Mouse (Mus musculus) cerebellum, adult 18-20 months (tissue): ENCODE data around the gene E2f7.

Experiments used
- DNase-seq, 2 experiments: peaks; one replicate each; pipeline ENCODE4 v3.0.0; 2021

The E2f7 gene

DNA sequence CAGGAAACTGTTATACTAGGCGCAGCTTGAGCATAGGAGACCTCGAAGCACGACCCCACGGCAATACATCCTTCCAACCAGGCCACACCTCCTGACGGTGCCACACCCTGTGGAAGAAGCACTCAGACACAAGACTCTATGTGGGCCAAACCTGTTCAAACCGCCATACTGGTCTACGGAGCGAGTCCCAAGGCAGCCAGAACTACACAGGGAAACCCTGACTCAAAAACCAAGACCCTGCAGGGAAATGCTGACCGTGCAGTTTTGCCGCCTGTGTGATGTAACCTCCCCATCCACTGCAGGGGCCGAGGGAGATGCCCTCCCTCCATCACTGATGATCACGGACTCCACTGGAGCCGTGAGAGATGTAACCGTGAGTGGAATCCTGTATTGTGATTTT is 36.5 kb downstream of the E2f7 start:
- no peak for DNase-seq

GRCm38 (mm10) chr10:110782655-110783054 is 37.4 kb downstream of the E2f7 start:
- no peak for DNase-seq

- DNase-seq = no peak
Measured at GRCm38 (mm10) chr10:110788049-110788752, 43.0 kb downstream of the E2f7 start.

DNA sequence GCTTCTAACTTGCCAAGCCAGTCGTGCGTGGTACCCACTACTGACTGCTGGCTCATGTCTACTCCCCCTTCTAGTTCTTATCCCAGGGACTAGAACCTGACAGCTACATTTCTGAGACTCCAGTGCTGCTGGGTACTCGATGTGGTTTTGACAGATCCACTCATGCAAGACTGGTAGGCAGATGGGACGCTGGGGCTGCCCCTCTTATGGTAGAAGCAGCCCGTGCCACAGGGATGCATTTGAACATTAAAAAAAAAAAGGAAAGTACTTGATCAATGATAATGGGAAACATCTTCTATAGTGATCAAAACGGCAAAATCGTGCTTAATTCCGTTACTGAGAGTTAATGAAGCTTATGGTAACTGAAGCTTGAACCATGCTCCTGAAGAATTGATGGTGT is 44.4 kb downstream of the E2f7 start:
- DNase-seq = no peak

GRCm38 (mm10) chr10:110793150-110793787 is 48.0 kb downstream of the E2f7 start:
- no peak for DNase-seq

DNA sequence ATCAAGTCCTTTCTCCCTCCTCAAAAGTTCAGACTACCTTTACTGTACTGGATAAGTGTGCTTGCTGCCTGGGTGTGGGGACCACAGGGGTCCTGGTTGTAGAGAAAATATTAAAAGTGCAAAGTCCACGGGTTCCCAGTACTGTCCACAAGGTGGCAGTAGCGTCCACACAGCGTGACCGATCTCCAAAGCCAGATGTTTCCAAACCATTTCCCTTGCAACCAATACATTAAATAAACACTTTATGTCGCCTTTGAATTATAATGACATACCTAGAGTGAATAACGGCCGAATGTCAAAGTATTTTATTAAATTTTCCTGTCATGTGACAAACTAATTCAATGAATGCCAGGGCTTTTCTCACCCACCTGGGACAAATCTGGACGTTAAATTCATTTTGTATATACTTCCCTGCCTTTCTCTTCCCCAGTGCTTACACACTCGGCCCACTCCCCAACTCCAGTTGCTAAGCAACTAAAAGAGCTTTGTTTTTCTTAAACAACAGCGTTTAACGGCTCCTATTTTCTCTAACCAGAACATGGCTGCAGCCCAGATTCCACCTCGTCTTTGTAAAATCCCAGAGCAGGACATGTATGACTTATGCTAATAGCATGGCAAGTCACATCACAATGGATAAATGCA is 49.4 kb downstream of the E2f7 start:
- peak; percentile 12 to 53 for DNase-seq

GRCm38 (mm10) chr10:110795206-110795796 is 50.1 kb downstream of the E2f7 start:
- DNase-seq = no peak

DNA sequence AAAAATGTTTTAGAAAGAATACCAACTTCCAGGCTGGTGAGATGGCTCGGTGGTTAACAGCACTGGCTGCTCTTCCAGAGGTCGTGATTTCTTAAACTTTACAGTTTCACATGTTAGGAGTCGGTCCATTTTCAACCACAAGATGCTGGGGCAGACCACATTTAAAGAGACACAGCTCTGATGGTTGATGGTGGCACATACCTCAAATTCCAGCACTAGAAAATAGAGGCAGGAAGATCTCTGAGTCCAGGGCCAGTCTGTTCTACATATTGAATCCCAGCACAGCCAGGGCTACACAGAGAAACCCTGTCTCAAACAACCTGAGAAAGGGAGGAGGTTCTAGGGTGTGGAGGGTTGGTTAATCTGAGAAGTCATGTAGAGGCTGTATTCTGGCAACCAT is 56.1 kb downstream of the E2f7 start:
- no peak for DNase-seq

- DNase-seq = no peak
Measured at GRCm38 (mm10) chr10:110804279-110805024, 59.2 kb downstream of the E2f7 start.

DNA sequence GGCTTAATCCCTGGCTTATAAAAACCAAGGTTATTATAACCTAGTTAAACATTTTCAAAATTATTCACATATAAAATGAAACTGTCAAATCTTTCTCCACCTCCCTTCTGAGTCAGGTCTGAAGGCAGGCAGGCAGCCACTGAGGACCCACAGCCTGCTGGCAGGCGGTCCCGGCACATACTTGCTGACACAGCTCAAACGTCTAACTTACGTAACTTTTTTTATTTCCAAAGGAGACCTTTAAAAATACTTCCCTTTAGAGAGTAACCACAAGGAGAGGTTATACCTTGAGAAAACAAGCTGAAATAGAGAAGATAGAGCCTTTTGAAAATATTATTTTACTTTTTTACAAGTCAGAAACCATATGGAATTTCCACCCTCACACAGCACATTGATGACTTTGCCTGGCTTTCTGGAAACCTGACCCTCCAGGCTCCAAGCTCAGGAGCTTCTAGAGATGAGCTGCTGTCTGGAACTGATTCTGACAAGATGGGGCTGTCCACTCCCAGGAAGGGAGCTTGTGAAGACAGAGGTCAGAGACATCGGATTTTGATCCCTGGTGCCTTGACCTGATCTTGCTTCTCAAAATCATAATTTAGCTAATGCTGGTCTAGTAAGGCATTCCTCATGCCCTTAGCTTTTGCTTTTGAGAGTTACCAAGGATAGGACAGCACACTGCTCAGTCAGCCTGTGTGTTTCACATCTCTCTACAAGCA is 59.9 kb downstream of the E2f7 start:
- no peak for DNase-seq

GRCm38 (mm10) chr10:110806471-110806870 is 61.2 kb downstream of the E2f7 start:
- no peak for DNase-seq

GRCm38 (mm10) chr10:110810528-110810927 is 65.3 kb downstream of the E2f7 start:
- DNase-seq = no peak

GRCm38 (mm10) chr10:110811209-110811861 is 66.1 kb downstream of the E2f7 start:
- no peak for DNase-seq

DNA sequence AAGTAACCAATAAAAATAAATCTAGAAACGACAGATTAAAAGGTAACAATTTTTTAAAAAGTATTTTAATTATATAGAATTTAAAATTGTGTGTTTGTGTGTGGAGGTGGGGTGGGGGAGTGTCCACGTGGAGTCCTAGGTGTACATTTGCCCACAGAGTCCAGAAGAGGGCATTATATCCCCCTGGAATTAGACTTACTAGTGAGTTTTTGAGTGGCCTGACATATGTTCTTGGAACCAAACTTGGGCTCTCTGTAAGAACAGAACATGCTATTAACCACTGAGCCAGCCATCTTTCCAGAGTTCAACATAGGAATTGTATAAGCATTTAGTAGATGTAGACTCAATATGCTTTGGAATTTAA is 66.6 kb downstream of the E2f7 start:
- DNase-seq = no peak

DNA sequence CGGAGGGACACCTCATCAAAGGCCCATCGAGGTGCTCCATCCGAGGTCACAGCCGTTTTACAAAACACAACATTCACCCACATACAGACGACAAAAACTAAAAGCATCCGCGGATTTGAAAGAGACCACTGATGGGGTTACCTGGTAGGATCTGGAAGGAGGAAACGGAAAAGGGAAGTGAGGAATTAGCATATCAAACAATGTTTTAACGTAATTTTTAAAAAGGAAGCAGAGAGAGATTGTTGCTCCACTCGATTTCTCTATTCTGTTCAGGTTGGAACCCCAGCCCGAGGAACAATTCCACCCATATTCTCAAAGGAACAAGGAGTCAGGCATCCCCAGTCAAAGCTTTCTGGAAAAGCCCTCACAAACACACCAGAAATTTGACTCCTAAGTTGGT is 75.9 kb downstream of the E2f7 start:
- no peak for DNase-seq

- DNase-seq = no peak
Measured at GRCm38 (mm10) chr10:110821692-110822091, 76.5 kb downstream of the E2f7 start.

GRCm38 (mm10) chr10:110832336-110832735 is 87.1 kb downstream of the E2f7 start:
- no peak for DNase-seq

GRCm38 (mm10) chr10:110835115-110835806 is 90.0 kb downstream of the E2f7 start:
- no peak for DNase-seq
